Mouse (Mus musculus): ENCODE data around the gene Rasgef1b.

DNA sequence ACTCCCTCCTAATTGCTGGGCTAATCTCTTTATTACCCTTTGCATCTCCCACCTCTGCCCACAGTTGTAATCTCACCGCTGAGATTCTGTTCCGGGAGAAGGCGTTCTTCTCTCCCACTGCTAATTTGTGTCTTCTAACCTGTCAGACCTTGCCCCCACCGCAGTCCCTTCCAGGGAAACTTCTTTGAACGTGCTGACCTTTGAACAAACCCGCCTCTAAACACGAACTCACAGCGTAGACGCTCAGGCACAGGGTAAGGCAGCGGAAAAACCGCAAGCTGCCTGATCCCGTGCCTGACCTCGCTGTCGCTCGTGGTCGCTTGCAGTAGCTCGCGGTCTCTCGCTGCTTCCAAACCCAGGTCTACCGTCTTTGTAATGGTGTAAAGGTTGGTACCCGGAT, 312.0 kb downstream of the Rasgef1b start:
- TF ChIP-seq CTCF (IDR thresholded peaks at IDR 0.05; ENCODE audit: extremely low read depth, insufficient read depth, low read length) = no peak
- TF ChIP-seq POLR2A (IDR thresholded peaks at IDR 0.05; ENCODE audit: extremely low read depth, insufficient read depth, low read length) = no peak

All from cortical plate, adult 2 months (tissue).